Mouse (Mus musculus): ENCODE measurements around the gene Cenpq. TPM values are rescaled to one million over a fixed set of nuclear protein-coding genes. Genes with fewer than 3 reads are reported as not detected.

Gene Cenpq
- total RNA-seq, 2 experiments from 2014 or later = 5.7 to 6.6 TPM

Other genes with a start within 250 kb of the Cenpq start
- gene Esp1, start 207.9 kb downstream of the Cenpq start, total RNA-seq (2021) = not detected
- gene Crisp2, start 128.0 kb downstream of the Cenpq start, total RNA-seq (2021) = not detected
- not detected for gene Rhag, start 123.9 kb downstream of the Cenpq start, total RNA-seq (2021)
- gene 9130008F23Rik, start 54.5 kb downstream of the Cenpq start, total RNA-seq (2021) = under 1 TPM; 0.95 to 0.96 TPM
- not detected for gene Glyatl3, start 20.7 kb downstream of the Cenpq start, total RNA-seq (2021)
- gene Mut, start 362 bp downstream of the Cenpq start, total RNA-seq (2021) = 10 to 100 TPM; 24.4 to 27.3 TPM